Mouse (Mus musculus) neural tube, embryonic 15.5 days (tissue): ENCODE measurements at regions not wholly inside any gene's neighbourhood (a gene's known extent, or its start where the extent isn't known, plus 50 kb on each side); places are given as distances from the start of the nearest gene placed in this dataset.

Source experiments
- ATAC-seq: fragments of 200-750 bp; cut with Nextera tagmentation; 2 replicates; pipeline ENCODE4 v1.8.0; 2017; ENCODE audit warnings: mild to moderate bottlenecking, moderate TSS enrichment, moderate library complexity; ENCODE audit not compliant: low FRiP score
- H3K27ac ChIP-seq: fragments of 300-500 bp; sonication (generic); replicated peaks from 2 replicates; pipeline ENCODE4 v1.5.1; 2015; ENCODE audit warnings: mild to moderate bottlenecking, inconsistent platforms
- H3K27me3 ChIP-seq: fragments of 300-500 bp; sonication (generic); replicated peaks from 2 replicates; pipeline ENCODE4 v1.6.1; 2015; ENCODE audit warnings: inconsistent platforms
- H3K36me3 ChIP-seq: fragments of 300-500 bp; sonication (generic); 2 replicates; pipeline ENCODE4 v1.6.1; 2015; ENCODE audit warnings: inconsistent platforms
- H3K4me1 ChIP-seq: fragments of 300-500 bp; sonication (generic); 2 replicates; pipeline ENCODE4 v1.6.1; 2015; ENCODE audit warnings: inconsistent platforms
- H3K4me2 ChIP-seq: fragments of 300-500 bp; sonication (generic); 2 replicates; pipeline ENCODE4 v1.6.1; 2015; ENCODE audit warnings: inconsistent platforms, mild to moderate bottlenecking, moderate library complexity
- H3K4me3 ChIP-seq: fragments of 300-500 bp; sonication (generic); replicated peaks from 2 replicates; pipeline ENCODE4 v1.5.1; 2015; ENCODE audit warnings: mild to moderate bottlenecking, inconsistent platforms
- H3K9ac ChIP-seq: fragments of 300-500 bp; sonication (generic); replicated peaks from 2 replicates; pipeline ENCODE4 v1.6.1; 2015; ENCODE audit warnings: mild to moderate bottlenecking, inconsistent platforms
- H3K9me3 ChIP-seq: fragments of 300-500 bp; sonication (generic); replicated peaks from 2 replicates; pipeline ENCODE4 v1.6.1; 2016; ENCODE audit warnings: inconsistent platforms
- WGBS: fragments of 180-500 bp; shearing (Covaris S2); methylation state at CpG from one replicate; pipeline ENCODE4 v1.1.7; 2015; ENCODE audit warnings: mixed read lengths; 5-methylcytosine and 5-hydroxymethylcytosine counted together

DNA sequence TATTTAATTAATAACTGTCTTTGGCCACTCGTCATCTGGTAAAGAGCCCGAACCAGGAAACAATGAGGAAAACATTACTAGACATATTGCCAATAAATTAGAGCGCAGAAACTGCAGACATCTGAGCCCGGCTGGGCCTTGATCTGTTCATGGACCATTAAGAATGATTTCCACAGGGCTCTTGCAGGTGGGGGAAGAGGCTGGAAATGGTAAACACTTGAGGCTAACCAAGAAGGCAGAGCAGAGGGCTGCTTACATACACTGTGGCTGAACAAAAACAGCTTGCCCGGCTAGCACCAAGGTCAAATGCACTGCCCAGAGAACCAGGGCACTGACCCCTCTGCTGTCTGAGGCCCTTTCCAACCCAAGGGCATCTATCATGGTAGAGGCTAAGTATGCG is 115.5 kb upstream of the Twist2 start:
- Histone ChIP-seq H3K36me3 (no peaks in the 10 kb centered on the region), H3K27me3 (no peaks in the 10 kb centered on the region), H3K4me3 (no peak overlapping the region), H3K4me2 (no peak overlapping the region), H3K9me3 (no peaks in the 10 kb centered on the region), H3K9ac (no peak overlapping the region), H3K27ac (no peak overlapping the region), H3K4me1 (peaks cover 10% of the 10 kb centered on the region)
- no peak for ATAC-seq
- WGBS, result 51% methylated on average over 6 of the region's 6 CpGs

DNA sequence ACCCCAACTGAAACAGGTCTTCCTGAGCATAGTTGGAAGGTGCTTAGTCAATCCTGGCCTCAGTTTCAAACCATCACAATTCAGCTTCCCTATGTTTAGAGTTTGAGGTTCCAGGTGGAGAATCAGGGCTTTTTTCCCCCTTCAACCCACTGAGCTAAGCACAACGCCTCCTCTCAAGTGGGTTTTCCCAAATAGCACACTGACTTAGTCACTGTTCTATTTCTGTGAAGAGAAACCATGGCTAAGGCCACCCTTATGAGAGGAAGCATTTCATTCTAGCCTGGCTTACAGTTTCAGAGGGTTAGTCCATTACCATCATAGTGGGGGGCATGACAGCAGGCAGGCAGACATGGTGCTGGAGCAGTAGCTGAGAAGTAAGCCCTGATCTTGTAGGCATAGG is 109.7 kb upstream of the Twist2 start:
- Histone ChIP-seq H3K27me3 (no peaks in the 10 kb centered on the region), H3K36me3 (no peaks in the 10 kb centered on the region), H3K27ac (no peak overlapping the region), H3K9ac (no peak overlapping the region), H3K4me3 (no peak overlapping the region), H3K4me2 (no peak overlapping the region), H3K9me3 (no peaks in the 10 kb centered on the region), H3K4me1 (no peaks in the 10 kb centered on the region)
- 77% methylated on average over 1 of the region's 1 CpGs for WGBS
- no peak for ATAC-seq

DNA sequence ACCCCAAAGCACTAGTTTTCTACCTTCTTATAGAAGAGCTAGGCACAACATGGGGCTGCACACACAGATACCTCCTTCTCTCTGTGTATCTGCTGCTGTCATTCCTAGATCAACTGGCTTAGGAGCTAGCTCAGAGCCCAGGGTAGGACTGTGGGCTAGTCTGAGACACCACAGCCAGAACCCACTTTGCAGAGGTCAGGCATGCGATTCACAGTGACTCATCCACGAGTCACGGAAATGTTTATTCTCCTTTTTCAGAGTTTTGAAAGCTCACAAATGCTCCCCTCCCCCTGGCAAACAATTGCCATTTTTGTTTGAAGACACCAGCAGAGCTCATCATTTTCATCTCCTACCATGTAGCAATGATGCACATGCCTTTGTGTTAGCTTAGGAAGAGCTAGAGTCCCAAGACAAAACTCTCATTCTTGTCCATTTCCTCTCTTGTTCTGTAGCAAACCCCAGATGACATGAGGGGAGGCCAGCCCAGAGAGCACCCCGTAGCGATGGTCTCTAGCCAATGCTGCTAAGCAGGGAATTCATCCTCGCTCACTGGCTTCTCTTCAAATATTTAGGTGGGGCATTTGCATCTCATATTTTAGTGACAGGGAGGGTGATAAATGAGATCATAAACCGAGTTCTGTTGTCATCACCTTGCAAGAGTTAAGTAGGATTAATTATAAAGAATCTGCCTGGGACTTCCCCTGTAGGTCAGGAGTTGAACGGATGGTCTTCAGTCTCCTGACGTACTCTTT is 108.4 kb upstream of the Twist2 start:
- WGBS, result 80% methylated on average over 9 of the region's 9 CpGs
- Histone ChIP-seq H3K27ac (no peak overlapping the region), H3K4me2 (no peak overlapping the region), H3K36me3 (no peaks in the 10 kb centered on the region), H3K4me1 (no peaks in the 10 kb centered on the region), H3K4me3 (no peak overlapping the region), H3K27me3 (no peaks in the 10 kb centered on the region), H3K9ac (no peak overlapping the region), H3K9me3 (no peaks in the 10 kb centered on the region)
- ATAC-seq, result no peak

DNA sequence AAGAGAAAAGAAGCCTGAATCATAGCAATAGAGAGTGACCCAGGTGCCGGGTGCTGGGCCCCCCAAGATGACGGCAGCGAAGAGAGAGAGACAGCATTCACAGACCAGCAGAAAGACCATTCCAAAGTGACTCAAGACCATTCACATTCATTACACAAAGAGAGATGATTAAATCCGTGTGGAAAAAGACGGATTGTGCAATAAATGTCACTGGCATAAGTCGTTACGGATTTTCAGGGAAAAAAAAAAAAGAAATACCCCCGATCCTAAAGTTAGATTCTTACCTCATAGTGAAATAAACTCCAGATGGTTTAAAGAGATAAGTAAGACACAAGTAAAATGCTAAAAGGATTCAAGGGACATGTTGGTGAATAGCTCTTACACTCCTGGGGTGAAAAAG is 104.2 kb upstream of the Twist2 start:
- no peaks in the 10 kb centered on the region for H3K4me1 ChIP-seq
- no peaks in the 10 kb centered on the region for H3K27me3 ChIP-seq
- 46% methylated on average over 8 of the region's 8 CpGs for WGBS
- H3K9me3 ChIP-seq, result no peaks in the 10 kb centered on the region
- H3K4me3 ChIP-seq, result no peak overlapping the region
- H3K4me2 ChIP-seq, result no peak overlapping the region
- H3K27ac ChIP-seq, result no peak overlapping the region
- no peak for ATAC-seq
- H3K9ac ChIP-seq, result no peak overlapping the region
- no peaks in the 10 kb centered on the region for H3K36me3 ChIP-seq

DNA sequence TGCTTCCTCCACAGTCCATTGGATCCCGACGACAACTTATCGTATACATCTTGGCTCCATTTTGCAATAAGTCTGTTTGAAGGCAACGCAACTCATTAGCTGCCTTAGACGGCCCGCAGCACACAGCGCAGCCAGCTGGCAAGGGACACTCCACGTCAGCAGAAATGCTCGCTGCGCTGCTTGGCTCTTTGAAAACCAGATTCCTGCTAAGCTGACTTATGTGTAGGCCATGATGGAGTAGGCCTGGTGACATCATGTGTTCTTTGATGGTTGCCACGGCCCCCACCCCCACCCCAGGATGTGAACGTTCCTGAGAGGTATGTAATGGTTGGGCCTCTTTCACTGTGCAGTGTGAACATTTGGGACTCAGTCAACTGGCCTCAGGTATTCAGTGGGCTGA is 99.8 kb upstream of the Twist2 start:
- WGBS, result 78% methylated on average over 12 of the region's 12 CpGs
- ATAC-seq, result no peak

DNA sequence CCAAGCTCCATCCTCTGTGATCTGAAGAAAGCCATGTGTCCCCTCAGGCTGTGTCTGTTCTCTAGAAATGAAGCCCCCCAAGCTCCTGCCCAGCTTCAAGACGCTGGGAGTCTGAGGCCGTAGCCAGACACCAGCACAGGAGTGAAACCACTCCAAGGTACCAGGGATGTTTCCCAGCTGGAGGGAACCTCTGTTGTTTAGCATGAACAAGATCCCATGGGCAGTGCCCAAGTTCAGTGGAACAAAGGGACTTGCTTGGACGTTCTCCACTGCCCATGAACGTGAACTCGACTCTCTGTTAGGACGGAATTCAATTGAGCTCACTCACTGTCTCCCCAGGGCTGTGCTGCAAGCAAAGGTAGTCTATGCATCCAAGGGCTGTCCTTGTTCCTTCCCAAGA is 99.2 kb upstream of the Twist2 start:
- H3K4me3 ChIP-seq, result no peak overlapping the region
- no peak for ATAC-seq
- no peak overlapping the region for H3K27ac ChIP-seq
- H3K4me2 ChIP-seq, result no peak overlapping the region
- H3K9ac ChIP-seq, result no peak overlapping the region
- H3K4me1 ChIP-seq, result no peaks in the 10 kb centered on the region
- WGBS, result 89% methylated on average over 6 of the region's 6 CpGs
- no peaks in the 10 kb centered on the region for H3K36me3 ChIP-seq
- no peaks in the 10 kb centered on the region for H3K9me3 ChIP-seq
- no peaks in the 10 kb centered on the region for H3K27me3 ChIP-seq

More for the DNA sequence above, 99.8 kb upstream of the Twist2 start:
- H3K4me2 ChIP-seq, result no peak overlapping the region
- no peaks in the 10 kb centered on the region for H3K27me3 ChIP-seq
- H3K4me3 ChIP-seq, result no peak overlapping the region
- no peaks in the 10 kb centered on the region for H3K4me1 ChIP-seq
- no peaks in the 10 kb centered on the region for H3K9me3 ChIP-seq
- no peak overlapping the region for H3K9ac ChIP-seq
- no peak overlapping the region for H3K27ac ChIP-seq
- no peaks in the 10 kb centered on the region for H3K36me3 ChIP-seq

DNA sequence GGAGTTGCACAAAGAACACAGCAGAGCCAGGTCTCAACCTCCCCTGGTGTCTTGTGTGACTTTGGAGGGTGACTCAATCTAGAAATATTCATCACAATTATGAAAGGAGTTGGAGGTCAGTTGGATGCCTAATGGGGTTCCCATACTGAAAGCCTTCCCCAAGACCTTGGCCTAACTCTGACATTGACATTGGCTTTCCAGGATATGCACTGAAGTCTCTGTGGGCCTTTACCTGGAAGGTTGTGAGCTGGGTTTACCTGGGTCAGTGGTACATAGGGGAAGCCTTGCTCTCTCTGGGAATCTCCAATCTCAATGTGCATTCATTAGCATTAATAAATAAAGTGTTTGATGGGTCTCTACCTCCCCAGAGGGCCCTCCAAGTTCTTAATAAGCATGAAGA is 98.5 kb upstream of the Twist2 start:
- Histone ChIP-seq H3K4me3 (no peak overlapping the region), H3K27ac (no peak overlapping the region), H3K4me1 (no peaks in the 10 kb centered on the region), H3K4me2 (no peak overlapping the region), H3K36me3 (no peaks in the 10 kb centered on the region), H3K9me3 (no peaks in the 10 kb centered on the region), H3K9ac (no peak overlapping the region), H3K27me3 (no peaks in the 10 kb centered on the region)
- no peak for ATAC-seq

DNA sequence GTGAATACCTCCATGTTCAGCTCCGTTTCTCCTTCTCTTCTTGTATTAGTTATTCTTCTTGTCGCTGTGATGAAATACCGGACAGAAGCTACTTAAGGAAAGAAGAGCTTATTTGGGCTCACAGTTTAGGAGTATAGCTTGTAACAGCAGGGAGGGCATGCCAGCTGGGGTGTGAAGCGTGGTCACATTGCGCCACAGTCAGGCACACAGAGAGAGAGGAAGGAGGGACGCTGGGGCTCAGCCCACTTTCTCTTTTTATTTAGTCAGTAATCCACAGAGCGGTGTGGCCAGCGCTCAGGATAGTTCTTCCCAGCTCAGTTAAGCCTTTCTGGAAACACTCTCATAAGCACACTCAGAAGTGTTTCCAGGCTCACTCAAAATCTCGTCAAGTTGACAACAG is 95.8 kb upstream of the Twist2 start:
- H3K9ac ChIP-seq, result no peak overlapping the region
- no peaks in the 10 kb centered on the region for H3K36me3 ChIP-seq
- no peaks in the 10 kb centered on the region for H3K4me1 ChIP-seq
- H3K27ac ChIP-seq, result no peak overlapping the region
- ATAC-seq, result no peak
- no peak overlapping the region for H3K4me3 ChIP-seq
- no peaks in the 10 kb centered on the region for H3K9me3 ChIP-seq
- WGBS, result 87% methylated on average over 9 of the region's 9 CpGs
- H3K27me3 ChIP-seq, result no peaks in the 10 kb centered on the region
- no peak overlapping the region for H3K4me2 ChIP-seq

DNA sequence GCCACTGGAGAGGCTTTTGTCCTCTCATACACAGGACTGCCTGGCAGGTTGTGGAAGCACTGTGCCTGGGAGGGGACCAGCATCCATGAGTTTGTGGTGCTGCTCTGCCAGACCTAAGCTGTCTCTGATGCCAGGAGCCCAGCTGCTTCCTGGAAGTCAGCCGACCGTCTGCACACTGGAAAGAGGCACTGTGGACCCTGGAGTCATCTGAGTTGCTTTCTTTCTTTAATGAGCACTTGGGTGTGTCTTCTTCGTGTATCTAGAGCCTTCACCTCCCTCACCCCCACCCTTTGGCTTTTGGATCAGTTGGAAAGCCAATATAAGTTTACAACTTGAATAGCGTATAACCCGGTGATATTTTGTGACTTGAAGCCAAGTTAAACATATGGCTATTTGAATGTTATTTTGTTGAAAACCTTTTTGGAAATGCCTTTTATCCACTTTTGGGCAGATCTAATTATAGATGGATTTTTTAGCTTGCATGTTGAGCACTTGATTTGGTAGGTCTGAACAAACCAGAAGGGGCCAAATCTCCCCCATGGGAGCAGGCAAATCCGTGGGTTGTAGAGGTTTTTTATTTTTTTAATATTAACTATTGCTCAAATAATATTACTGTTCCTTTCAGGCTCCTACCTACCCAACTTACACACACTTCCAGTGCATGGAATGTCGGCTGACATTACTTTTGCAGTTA is 92.6 kb upstream of the Twist2 start:
- no peak for ATAC-seq
- H3K9me3 ChIP-seq, result no peaks in the 10 kb centered on the region
- no peak overlapping the region for H3K27ac ChIP-seq
- no peaks in the 10 kb centered on the region for H3K4me1 ChIP-seq
- H3K4me3 ChIP-seq, result no peak overlapping the region
- H3K27me3 ChIP-seq, result no peaks in the 10 kb centered on the region
- H3K9ac ChIP-seq, result no peak overlapping the region
- WGBS, result 64% methylated on average over 7 of the region's 7 CpGs
- H3K4me2 ChIP-seq, result no peak overlapping the region
- H3K36me3 ChIP-seq, result no peaks in the 10 kb centered on the region

DNA sequence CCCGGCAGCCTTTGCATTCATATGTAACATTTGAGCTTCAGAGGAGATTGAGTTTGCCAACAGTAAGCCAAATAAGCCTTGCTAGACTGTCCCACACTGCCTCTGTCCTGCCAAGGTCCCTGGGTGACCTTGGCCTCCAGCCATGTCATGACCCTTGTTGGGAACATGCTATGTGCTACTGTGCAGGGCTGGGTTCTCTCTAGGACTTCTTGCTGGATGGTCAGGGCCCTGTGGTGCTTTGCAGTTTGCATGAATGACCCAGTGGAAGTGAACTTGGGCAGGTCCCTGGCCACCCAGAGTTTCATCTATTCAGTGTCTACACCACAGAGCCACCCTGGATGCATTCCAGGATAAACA is 92.0 kb upstream of the Twist2 start:
- Histone ChIP-seq H3K4me1 (no peaks in the 10 kb centered on the region), H3K9me3 (no peaks in the 10 kb centered on the region), H3K36me3 (no peaks in the 10 kb centered on the region), H3K4me2 (no peak overlapping the region), H3K27ac (no peak overlapping the region), H3K4me3 (no peak overlapping the region), H3K27me3 (no peaks in the 10 kb centered on the region), H3K9ac (no peak overlapping the region)
- no peak for ATAC-seq
- WGBS, result 94% methylated on average over 1 of the region's 1 CpGs

DNA sequence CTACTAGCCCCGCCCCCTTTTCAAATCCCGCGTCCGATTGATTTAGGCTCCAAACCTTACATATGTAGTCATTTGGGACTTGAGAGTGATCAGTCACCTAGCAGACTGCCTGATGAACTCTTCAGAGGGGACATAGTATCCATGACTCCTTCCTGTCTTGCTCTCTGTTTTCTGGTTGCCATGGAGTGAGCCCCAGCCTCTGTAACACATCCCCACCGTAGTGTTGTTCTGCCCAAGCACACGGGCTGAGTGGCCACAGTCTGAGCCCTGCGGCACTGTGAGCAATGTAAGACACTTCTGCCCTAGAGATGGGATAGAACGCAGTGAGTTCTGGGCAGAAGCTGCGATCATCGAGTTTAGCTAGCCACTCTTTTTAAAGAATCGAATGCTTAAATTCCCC is 88.1 kb upstream of the Twist2 start:
- Histone ChIP-seq H3K4me3 (no peak overlapping the region), H3K27me3 (no peaks in the 10 kb centered on the region), H3K36me3 (no peaks in the 10 kb centered on the region), H3K4me1 (no peaks in the 10 kb centered on the region), H3K9ac (no peak overlapping the region), H3K27ac (no peak overlapping the region), H3K4me2 (no peak overlapping the region), H3K9me3 (no peaks in the 10 kb centered on the region)
- ATAC-seq, result no peak
- WGBS, result 89% methylated on average over 11 of the region's 11 CpGs

DNA sequence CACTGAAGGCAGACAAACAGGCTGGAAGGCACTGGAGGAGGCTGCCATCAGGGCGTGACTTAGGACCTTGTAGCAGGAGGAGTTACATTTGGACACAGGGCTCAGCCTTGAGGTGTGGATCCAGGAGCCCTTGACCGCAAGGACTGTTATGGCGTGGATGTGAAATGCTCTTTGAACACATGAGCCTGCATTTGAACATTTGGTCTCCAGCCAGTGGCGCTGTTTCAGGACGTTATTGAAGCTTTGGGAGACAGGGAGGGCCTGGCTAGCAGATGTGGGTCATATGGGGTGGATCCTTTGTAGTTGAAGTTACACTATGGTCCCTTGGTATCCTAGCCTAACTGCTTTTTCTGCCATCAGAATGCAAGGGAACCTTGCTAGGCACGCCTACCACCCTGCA is 87.0 kb upstream of the Twist2 start:
- WGBS, result 86% methylated on average over 6 of the region's 6 CpGs
- no peaks in the 10 kb centered on the region for H3K36me3 ChIP-seq
- no peak overlapping the region for H3K4me2 ChIP-seq
- no peak for ATAC-seq
- no peak overlapping the region for H3K27ac ChIP-seq
- no peak overlapping the region for H3K9ac ChIP-seq
- no peaks in the 10 kb centered on the region for H3K27me3 ChIP-seq
- H3K4me3 ChIP-seq, result no peak overlapping the region
- H3K9me3 ChIP-seq, result no peaks in the 10 kb centered on the region
- H3K4me1 ChIP-seq, result no peaks in the 10 kb centered on the region
